Mouse (Mus musculus) ES-Bruce4 (cell line): Measurements from ENCODE around the gene Nsd2.

ENCODE experiments used
- CTCF ChIP-seq: IDR thresholded peaks from one replicate; pipeline ENCODE4 v1.8.1; 2011; ENCODE audit warnings: low read depth, low read length
- EP300 ChIP-seq: IDR thresholded peaks from 2 replicates; pipeline ENCODE4 v1.6.1; 2011; ENCODE audit warnings: low read depth, low read length; ENCODE audit not compliant: insufficient read depth

- TF ChIP-seq CTCF (no peak), EP300 (no peak)
Measured at GRCm38 (mm10) chr5:33899245-33899644, 78.7 kb downstream of the Nsd2 start.
